Mouse (Mus musculus) limb, embryonic 12.5 days (tissue): ENCODE measurements at regions not wholly inside any gene's neighbourhood (a gene's known extent, or its start where the extent isn't known, plus 50 kb on each side); places are given as distances from the start of the nearest gene placed in this dataset.

Source experiments
- ATAC-seq: fragments of 200-750 bp; cut with Nextera tagmentation; 2 replicates; pipeline ENCODE4 v1.8.0; 2017; ENCODE audit warnings: low read depth, moderate TSS enrichment; ENCODE audit not compliant: insufficient number of reproducible peaks, insufficient read depth, low FRiP score, low TSS enrichment
- H3K27ac ChIP-seq: fragments of 300-500 bp; sonication (generic); 2 replicates; pipeline ENCODE4 v1.5.1; 2016; ENCODE audit warnings: mild to moderate bottlenecking, moderate library complexity
- H3K27me3 ChIP-seq: fragments of 300-500 bp; sonication (generic); 2 replicates; pipeline ENCODE4 v1.6.1; 2016; ENCODE audit warnings: mild to moderate bottlenecking, moderate library complexity
- H3K36me3 ChIP-seq: fragments of 300-500 bp; sonication (generic); 2 replicates; pipeline ENCODE4 v1.6.1; 2016; ENCODE audit warnings: mild to moderate bottlenecking, moderate library complexity
- H3K4me1 ChIP-seq: fragments of 300-500 bp; sonication (generic); replicated peaks from 2 replicates; pipeline ENCODE4 v1.6.1; 2016
- H3K4me2 ChIP-seq: fragments of 300-500 bp; sonication (generic); 2 replicates; pipeline ENCODE4 v1.6.1; 2016; ENCODE audit warnings: mild to moderate bottlenecking, moderate library complexity
- H3K4me3 ChIP-seq: fragments of 300-500 bp; sonication (generic); replicated peaks from 2 replicates; pipeline ENCODE4 v1.5.1; 2016; ENCODE audit warnings: mild to moderate bottlenecking
- H3K9ac ChIP-seq: fragments of 300-500 bp; sonication (generic); replicated peaks from 2 replicates; pipeline ENCODE4 v1.6.1; 2016; ENCODE audit warnings: mild to moderate bottlenecking, moderate library complexity
- H3K9me3 ChIP-seq: fragments of 300-500 bp; sonication (generic); 2 replicates; pipeline ENCODE4 v1.6.1; 2016; ENCODE audit warnings: mild to moderate bottlenecking, moderate library complexity
- WGBS: fragments of 180-500 bp; shearing (Covaris S2); methylation state at CpG from one replicate; pipeline ENCODE4 v1.1.7; 2016; 5-methylcytosine and 5-hydroxymethylcytosine counted together

- no peaks in the 10 kb centered on the region for H3K4me1 ChIP-seq
- H3K27me3 ChIP-seq: no peaks in the 10 kb centered on the region
- no peak overlapping the region for H3K4me3 ChIP-seq
- no peak overlapping the region for H3K27ac ChIP-seq
- no peak overlapping the region for H3K9ac ChIP-seq
- no peak overlapping the region for H3K4me2 ChIP-seq
- H3K9me3 ChIP-seq: no peaks in the 10 kb centered on the region
- ATAC-seq: no peak
- 89% methylated on average over 2 of the region's 2 CpGs for WGBS
- no peaks in the 10 kb centered on the region for H3K36me3 ChIP-seq
Measured at GRCm38 (mm10) chr7:95578633-95579032, 592.4 kb upstream of the Tenm4 start.

GRCm38 (mm10) chr7:95581325-95581724, 589.7 kb upstream of the Tenm4 start:
- Histone ChIP-seq H3K9ac (no peak overlapping the region), H3K27me3 (no peaks in the 10 kb centered on the region), H3K4me2 (no peak overlapping the region), H3K36me3 (no peaks in the 10 kb centered on the region), H3K27ac (no peak overlapping the region), H3K4me1 (no peaks in the 10 kb centered on the region), H3K9me3 (no peaks in the 10 kb centered on the region), H3K4me3 (no peak overlapping the region)
- no peak for ATAC-seq
- 71% methylated on average over 7 of the region's 7 CpGs for WGBS

GRCm38 (mm10) chr7:95598339-95598738, 572.7 kb upstream of the Tenm4 start:
- Histone ChIP-seq H3K27me3 (no peaks in the 10 kb centered on the region), H3K9ac (no peak overlapping the region), H3K27ac (no peak overlapping the region), H3K4me1 (no peaks in the 10 kb centered on the region), H3K9me3 (no peaks in the 10 kb centered on the region), H3K4me2 (no peak overlapping the region), H3K4me3 (no peak overlapping the region), H3K36me3 (no peaks in the 10 kb centered on the region)
- ATAC-seq: no peak
- 87% methylated on average over 2 of the region's 2 CpGs for WGBS

GRCm38 (mm10) chr7:95613736-95614135, 557.3 kb upstream of the Tenm4 start:
- Histone ChIP-seq H3K4me2 (no peak overlapping the region), H3K9ac (no peak overlapping the region), H3K4me3 (no peak overlapping the region), H3K9me3 (no peaks in the 10 kb centered on the region), H3K4me1 (no peaks in the 10 kb centered on the region), H3K27me3 (no peaks in the 10 kb centered on the region), H3K36me3 (no peaks in the 10 kb centered on the region), H3K27ac (no peak overlapping the region)
- no peak for ATAC-seq
- WGBS: 86% methylated on average over 2 of the region's 2 CpGs

GRCm38 (mm10) chr7:95617370-95617769, 553.7 kb upstream of the Tenm4 start:
- H3K27me3 ChIP-seq: no peaks in the 10 kb centered on the region
- H3K27ac ChIP-seq: no peak overlapping the region
- no peaks in the 10 kb centered on the region for H3K36me3 ChIP-seq
- peaks cover 2% of the 10 kb centered on the region; the same call in 1 of the 2 replicates for H3K9me3 ChIP-seq
- ATAC-seq: no peak
- no peak overlapping the region for H3K9ac ChIP-seq
- H3K4me1 ChIP-seq: no peaks in the 10 kb centered on the region
- H3K4me3 ChIP-seq: no peak overlapping the region
- H3K4me2 ChIP-seq: no peak overlapping the region
- 90% methylated on average over 2 of the region's 2 CpGs for WGBS

- Histone ChIP-seq H3K4me3 (no peak overlapping the region), H3K27ac (no peak overlapping the region), H3K4me1 (no peaks in the 10 kb centered on the region), H3K27me3 (no peaks in the 10 kb centered on the region), H3K9ac (no peak overlapping the region), H3K9me3 (peaks cover 2% of the 10 kb centered on the region; the same call in 1 of the 2 replicates), H3K36me3 (no peaks in the 10 kb centered on the region), H3K4me2 (no peak overlapping the region)
- no peak for ATAC-seq
Measured at GRCm38 (mm10) chr7:95618170-95618569, 552.9 kb upstream of the Tenm4 start.

- no peaks in the 10 kb centered on the region for H3K27me3 ChIP-seq
- no peak overlapping the region for H3K4me3 ChIP-seq
- ATAC-seq: no peak
- H3K9me3 ChIP-seq: peaks cover 2% of the 10 kb centered on the region; the same call in 1 of the 2 replicates
- H3K4me1 ChIP-seq: no peaks in the 10 kb centered on the region
- no peak overlapping the region for H3K4me2 ChIP-seq
- H3K27ac ChIP-seq: no peak overlapping the region
- H3K9ac ChIP-seq: no peak overlapping the region
- no peaks in the 10 kb centered on the region for H3K36me3 ChIP-seq
Measured at GRCm38 (mm10) chr7:95620079-95620478, 551.0 kb upstream of the Tenm4 start.

GRCm38 (mm10) chr7:95640683-95641082, 530.4 kb upstream of the Tenm4 start:
- H3K9me3 ChIP-seq: no peaks in the 10 kb centered on the region
- H3K9ac ChIP-seq: no peak overlapping the region
- H3K4me2 ChIP-seq: no peak overlapping the region
- WGBS: 88% methylated on average over 5 of the region's 5 CpGs
- H3K36me3 ChIP-seq: no peaks in the 10 kb centered on the region
- ATAC-seq: no peak
- H3K27me3 ChIP-seq: no peaks in the 10 kb centered on the region
- no peaks in the 10 kb centered on the region for H3K4me1 ChIP-seq
- no peak overlapping the region for H3K27ac ChIP-seq
- no peak overlapping the region for H3K4me3 ChIP-seq

GRCm38 (mm10) chr7:95674319-95674718, 496.7 kb upstream of the Tenm4 start:
- no peak overlapping the region for H3K4me2 ChIP-seq
- H3K27me3 ChIP-seq: no peaks in the 10 kb centered on the region
- WGBS: 97% methylated on average over 1 of the region's 1 CpGs
- no peaks in the 10 kb centered on the region for H3K9me3 ChIP-seq
- no peaks in the 10 kb centered on the region for H3K36me3 ChIP-seq
- no peak overlapping the region for H3K27ac ChIP-seq
- H3K4me1 ChIP-seq: no peaks in the 10 kb centered on the region
- no peak overlapping the region for H3K9ac ChIP-seq
- no peak for ATAC-seq
- H3K4me3 ChIP-seq: no peak overlapping the region

GRCm38 (mm10) chr7:95682521-95682920, 488.5 kb upstream of the Tenm4 start:
- Histone ChIP-seq H3K4me2 (no peak overlapping the region), H3K27me3 (peaks cover 5% of the 10 kb centered on the region; the same call in 1 of the 2 replicates)
- 63% methylated on average over 3 of the region's 3 CpGs for WGBS

GRCm38 (mm10) chr7:95687733-95688132, 483.3 kb upstream of the Tenm4 start:
- Histone ChIP-seq H3K4me3 (no peak overlapping the region), H3K27ac (no peak overlapping the region), H3K4me1 (peaks cover 2% of the 10 kb centered on the region; the same call in 1 of the 2 replicates), H3K36me3 (no peaks in the 10 kb centered on the region), H3K27me3 (peaks cover 19% of the 10 kb centered on the region), H3K4me2 (no peak overlapping the region), H3K9ac (no peak overlapping the region), H3K9me3 (no peaks in the 10 kb centered on the region)
- no peak for ATAC-seq
- 73% methylated on average over 3 of the region's 3 CpGs for WGBS

More at GRCm38 (mm10) chr7:95682521-95682920, 488.5 kb upstream of the Tenm4 start:
- Histone ChIP-seq H3K9me3 (no peaks in the 10 kb centered on the region), H3K27ac (no peak overlapping the region), H3K4me3 (no peak overlapping the region), H3K4me1 (no peaks in the 10 kb centered on the region), H3K36me3 (no peaks in the 10 kb centered on the region), H3K9ac (no peak overlapping the region)
- no peak for ATAC-seq
